Mouse (Mus musculus) testis, adult 2 months (tissue): Measurements from ENCODE around the gene Rps11.

Experiments used
- CTCF ChIP-seq: fragments of 200-500 bp; IDR thresholded peaks from 2 replicates; pipeline ENCODE4 v1.5.1; 2012; ENCODE audit warnings: low read depth, mild to moderate bottlenecking, inconsistent platforms, low read length, moderate library complexity; ENCODE audit not compliant: control insufficient read depth, insufficient read depth, insufficient replicate concordance
- POLR2A ChIP-seq: fragments of 200-500 bp; IDR thresholded peaks from 2 replicates; pipeline ENCODE4 v1.6.1; 2012; ENCODE audit warnings: low read depth, mild to moderate bottlenecking, inconsistent platforms, low read length, moderate library complexity; ENCODE audit not compliant: control insufficient read depth

- TF ChIP-seq CTCF (no peak), POLR2A (no peak; the same call in 1 of the 2 replicates)
Measured at GRCm38 (mm10) chr7:45121404-45121803, 2.8 kb downstream of the Rps11 start.
